Mouse (Mus musculus) neural tube, embryonic 14.5 days (tissue): Measurements from ENCODE around the gene Rock2. TPM values are rescaled to one million over a fixed set of nuclear protein-coding genes. Genes with fewer than 3 reads are reported as not detected.

Experiments
- ATAC-seq: fragments of 200-750 bp; cut with Nextera tagmentation; 2 replicates; pipeline ENCODE4 v1.8.0; 2017; ENCODE audit warnings: low read depth, mild to moderate bottlenecking, moderate TSS enrichment, moderate library complexity
- H3K27ac ChIP-seq: fragments of 300-500 bp; sonication (generic); 2 replicates; pipeline ENCODE4 v1.5.1; 2014; ENCODE audit warnings: low read depth, mild to moderate bottlenecking, control low read depth, low read length, moderate library complexity, mixed read lengths
- H3K27me3 ChIP-seq: fragments of 300-500 bp; sonication (generic); 2 replicates; pipeline ENCODE4 v1.6.1; 2014; ENCODE audit warnings: low read length; ENCODE audit not compliant: control insufficient read depth, insufficient read depth
- H3K36me3 ChIP-seq: fragments of 300-500 bp; sonication (generic); 2 replicates; pipeline ENCODE4 v1.6.1; 2014; ENCODE audit warnings: low read length, mixed read lengths; ENCODE audit not compliant: control insufficient read depth, insufficient read depth
- H3K4me1 ChIP-seq: fragments of 300-500 bp; sonication (generic); 2 replicates; pipeline ENCODE4 v1.6.1; 2014; ENCODE audit warnings: low read length; ENCODE audit not compliant: control insufficient read depth, insufficient read depth
- H3K4me2 ChIP-seq: fragments of 300-500 bp; sonication (generic); 2 replicates; pipeline ENCODE4 v1.6.1; 2014; ENCODE audit warnings: mild to moderate bottlenecking, low read depth, low read length, control low read depth
- H3K4me3 ChIP-seq: fragments of 300-500 bp; sonication (generic); 2 replicates; pipeline ENCODE4 v1.5.1; 2014; ENCODE audit warnings: low read depth, low read length, control low read depth, mixed read lengths
- H3K9ac ChIP-seq: fragments of 300-500 bp; sonication (generic); replicated peaks from 2 replicates; pipeline ENCODE4 v1.6.1; 2014; ENCODE audit warnings: low read depth, mild to moderate bottlenecking, control low read depth, low read length, mixed read lengths
- H3K9me3 ChIP-seq: fragments of 300-500 bp; sonication (generic); 2 replicates; pipeline ENCODE4 v1.6.1; 2016; ENCODE audit warnings: low read length; ENCODE audit not compliant: control insufficient read depth
- WGBS: fragments of 180-500 bp; shearing (Covaris S2); extraction: QIAGEN DNeasy Blood & Tissue Kit; methylation state at CpG from one replicate; pipeline ENCODE4 v1.1.7; 2014; 5-methylcytosine and 5-hydroxymethylcytosine counted together
- polyA plus RNA-seq: library from polyadenylated mRNA; unstranded; fragments of >200 nt; fragmentation: Nextera tagmentation; extraction: Ambion mirVana; gene quantifications from 2 replicates; pipeline ENCODE4 v1.2.1, GENCODE M21; 2014

Rock2 gene
- polyA plus RNA-seq, 1 experiment from 2014 or later = 17.9 TPM

GRCm38 (mm10) chr12:16858081-16858480 lies 36.6 kb upstream of the Rock2 start:
- no peak for ATAC-seq
- Histone ChIP-seq H3K9me3 (no peaks in the 10 kb centered on the region), H3K4me1 (no peaks in the 10 kb centered on the region; the same call in 1 of the 2 replicates), H3K27me3 (no peaks in the 10 kb centered on the region), H3K4me2 (no peak overlapping the region), H3K9ac (no peak overlapping the region), H3K36me3 (no peaks in the 10 kb centered on the region), H3K27ac (no peak overlapping the region), H3K4me3 (no peak overlapping the region)
- WGBS = 95% methylated on average over 4 of the region's 4 CpGs

GRCm38 (mm10) chr12:16859781-16860180 lies 34.9 kb upstream of the Rock2 start:
- no peaks in the 10 kb centered on the region for H3K27me3 ChIP-seq
- H3K4me1 ChIP-seq = no peaks in the 10 kb centered on the region; the same call in 1 of the 2 replicates
- ATAC-seq = no peak
- WGBS = 88% methylated on average over 2 of the region's 2 CpGs
- H3K4me2 ChIP-seq = no peak overlapping the region
- no peak overlapping the region for H3K4me3 ChIP-seq
- H3K9ac ChIP-seq = no peak overlapping the region
- no peaks in the 10 kb centered on the region for H3K9me3 ChIP-seq
- H3K27ac ChIP-seq = no peak overlapping the region
- no peaks in the 10 kb centered on the region for H3K36me3 ChIP-seq

- no peak overlapping the region for H3K4me2 ChIP-seq
- no peak overlapping the region for H3K9ac ChIP-seq
- no peaks in the 10 kb centered on the region; the same call in 1 of the 2 replicates for H3K4me1 ChIP-seq
- ATAC-seq = no peak
- 89% methylated on average over 1 of the region's 1 CpGs for WGBS
- no peaks in the 10 kb centered on the region for H3K36me3 ChIP-seq
- no peak overlapping the region for H3K27ac ChIP-seq
- no peaks in the 10 kb centered on the region for H3K27me3 ChIP-seq
- H3K9me3 ChIP-seq = no peaks in the 10 kb centered on the region; the same call in 1 of the 2 replicates
- no peak overlapping the region for H3K4me3 ChIP-seq
Observed at GRCm38 (mm10) chr12:16860533-16860932, 34.2 kb upstream of the Rock2 start.

GRCm38 (mm10) chr12:16860961-16861360 lies 33.7 kb upstream of the Rock2 start:
- H3K4me2 ChIP-seq = no peak overlapping the region
- WGBS = 78% methylated on average over 3 of the region's 3 CpGs
- H3K27ac ChIP-seq = no peak overlapping the region
- no peak overlapping the region for H3K9ac ChIP-seq
- H3K36me3 ChIP-seq = no peaks in the 10 kb centered on the region
- ATAC-seq = no peak
- H3K9me3 ChIP-seq = no peaks in the 10 kb centered on the region; the same call in 1 of the 2 replicates
- no peaks in the 10 kb centered on the region for H3K27me3 ChIP-seq
- no peak overlapping the region for H3K4me3 ChIP-seq
- H3K4me1 ChIP-seq = no peaks in the 10 kb centered on the region; the same call in 1 of the 2 replicates

- no peak for ATAC-seq
- 94% methylated on average over 4 of the region's 4 CpGs for WGBS
- Histone ChIP-seq H3K9ac (no peak overlapping the region), H3K9me3 (no peaks in the 10 kb centered on the region; the same call in 1 of the 2 replicates), H3K4me3 (no peak overlapping the region), H3K36me3 (no peaks in the 10 kb centered on the region), H3K4me1 (0 out of 2 replicates have a peak, but pooled peaks cover 3% of the 10 kb centered on the region), H3K4me2 (no peak overlapping the region), H3K27ac (no peak overlapping the region), H3K27me3 (no peaks in the 10 kb centered on the region)
Observed at GRCm38 (mm10) chr12:16864477-16864876, 30.2 kb upstream of the Rock2 start.

- Histone ChIP-seq H3K9me3 (no peaks in the 10 kb centered on the region; the same call in 1 of the 2 replicates), H3K36me3 (no peaks in the 10 kb centered on the region), H3K4me2 (no peak overlapping the region), H3K4me3 (no peak overlapping the region), H3K9ac (no peak overlapping the region), H3K27me3 (no peaks in the 10 kb centered on the region), H3K27ac (no peak overlapping the region), H3K4me1 (0 out of 2 replicates have a peak, but pooled peaks cover 3% of the 10 kb centered on the region)
- WGBS = 78% methylated on average over 3 of the region's 3 CpGs
- no peak for ATAC-seq
Observed at GRCm38 (mm10) chr12:16865871-16866270, 28.8 kb upstream of the Rock2 start.

GRCm38 (mm10) chr12:16866460-16866859 lies 28.2 kb upstream of the Rock2 start:
- 56% methylated on average over 3 of the region's 3 CpGs for WGBS
- H3K27me3 ChIP-seq = no peaks in the 10 kb centered on the region
- H3K9ac ChIP-seq = no peak overlapping the region
- no peak for ATAC-seq
- no peak overlapping the region for H3K27ac ChIP-seq
- H3K36me3 ChIP-seq = no peaks in the 10 kb centered on the region
- H3K4me1 ChIP-seq = 0 out of 2 replicates have a peak, but pooled peaks cover 3% of the 10 kb centered on the region
- no peak overlapping the region for H3K4me3 ChIP-seq
- H3K4me2 ChIP-seq = no peak overlapping the region
- no peaks in the 10 kb centered on the region; the same call in 1 of the 2 replicates for H3K9me3 ChIP-seq

GRCm38 (mm10) chr12:16867306-16867705 lies 27.4 kb upstream of the Rock2 start:
- no peaks in the 10 kb centered on the region for H3K27me3 ChIP-seq
- no peak overlapping the region for H3K9ac ChIP-seq
- no peaks in the 10 kb centered on the region for H3K36me3 ChIP-seq
- no peaks in the 10 kb centered on the region; the same call in 1 of the 2 replicates for H3K9me3 ChIP-seq
- H3K4me2 ChIP-seq = no peak overlapping the region
- ATAC-seq = no peak
- 56% methylated on average over 7 of the region's 7 CpGs for WGBS
- H3K27ac ChIP-seq = no peak overlapping the region
- 0 out of 2 replicates have a peak, but pooled peaks cover 3% of the 10 kb centered on the region for H3K4me1 ChIP-seq
- no peak overlapping the region for H3K4me3 ChIP-seq

- no peak overlapping the region for H3K4me3 ChIP-seq
- H3K4me1 ChIP-seq = 0 out of 2 replicates have a peak, but pooled peaks cover 3% of the 10 kb centered on the region
- WGBS = 81% methylated on average over 6 of the region's 6 CpGs
- H3K4me2 ChIP-seq = no peak overlapping the region
- no peak overlapping the region for H3K9ac ChIP-seq
- ATAC-seq = no peak
- H3K27me3 ChIP-seq = no peaks in the 10 kb centered on the region
- no peaks in the 10 kb centered on the region for H3K36me3 ChIP-seq
- H3K9me3 ChIP-seq = no peaks in the 10 kb centered on the region; the same call in 1 of the 2 replicates
- no peak overlapping the region for H3K27ac ChIP-seq
Observed at GRCm38 (mm10) chr12:16868618-16869017, 26.1 kb upstream of the Rock2 start.
